Mouse (Mus musculus) forebrain, postnatal 0 days (tissue): ENCODE measurements at regions not wholly inside any gene's neighbourhood (a gene's known extent, or its start where the extent isn't known, plus 50 kb on each side); places are given as distances from the start of the nearest gene placed in this dataset.

ENCODE experiments used
- ATAC-seq: fragments of 200-750 bp; cut with Nextera tagmentation; 2 replicates; pipeline ENCODE4 v1.8.0; 2017; ENCODE audit warnings: mild to moderate bottlenecking, moderate library complexity
- DNase-seq: peaks from one replicate; pipeline ENCODE4 v3.0.0-alpha.2; 2015
- H3K27ac ChIP-seq: fragments of 300-500 bp; sonication (generic); 2 replicates; pipeline ENCODE4 v1.5.1; 2014; ENCODE audit warnings: low read depth, mild to moderate bottlenecking, antibody characterized with exemption, low read length, moderate library complexity, mixed read lengths
- H3K27me3 ChIP-seq: fragments of 300-500 bp; sonication (generic); 2 replicates; pipeline ENCODE4 v1.6.1; 2014; ENCODE audit warnings: mild to moderate bottlenecking, low read length, mixed read lengths; ENCODE audit not compliant: insufficient read depth
- H3K36me3 ChIP-seq: fragments of 300-500 bp; sonication (generic); 2 replicates; pipeline ENCODE4 v1.6.1; 2014; ENCODE audit warnings: mild to moderate bottlenecking, moderate library complexity; ENCODE audit not compliant: insufficient read depth
- H3K4me1 ChIP-seq: fragments of 300-500 bp; sonication (generic); 2 replicates; pipeline ENCODE4 v1.6.1; 2014; ENCODE audit warnings: antibody characterized with exemption; ENCODE audit not compliant: insufficient read depth
- H3K4me2 ChIP-seq: fragments of 300-500 bp; sonication (generic); 2 replicates; pipeline ENCODE4 v1.6.1; 2014; ENCODE audit warnings: low read depth, mild to moderate bottlenecking, moderate library complexity
- H3K4me3 ChIP-seq: fragments of 300-500 bp; sonication (generic); 2 replicates; pipeline ENCODE4 v1.5.1; 2014; ENCODE audit warnings: low read depth, low read length, mixed read lengths
- H3K9ac ChIP-seq: fragments of 300-500 bp; sonication (generic); 2 replicates; pipeline ENCODE4 v1.6.1; 2014; ENCODE audit warnings: mild to moderate bottlenecking
- H3K9me3 ChIP-seq: fragments of 300-500 bp; sonication (generic); 2 replicates; pipeline ENCODE4 v1.6.1; 2016; ENCODE audit warnings: low read length
- CTCF ChIP-seq: sonication (generic); IDR thresholded peaks from 2 replicates; pipeline ENCODE4 v1.5.1; 2016; ENCODE audit warnings: antibody characterized with exemption, control low read depth, low read depth
- WGBS: fragments of 180-500 bp; shearing (Covaris S2); extraction: QIAGEN DNeasy Blood & Tissue Kit; methylation state at CpG from one replicate; pipeline ENCODE4 v1.1.7; 2014; 5-methylcytosine and 5-hydroxymethylcytosine counted together

DNA sequence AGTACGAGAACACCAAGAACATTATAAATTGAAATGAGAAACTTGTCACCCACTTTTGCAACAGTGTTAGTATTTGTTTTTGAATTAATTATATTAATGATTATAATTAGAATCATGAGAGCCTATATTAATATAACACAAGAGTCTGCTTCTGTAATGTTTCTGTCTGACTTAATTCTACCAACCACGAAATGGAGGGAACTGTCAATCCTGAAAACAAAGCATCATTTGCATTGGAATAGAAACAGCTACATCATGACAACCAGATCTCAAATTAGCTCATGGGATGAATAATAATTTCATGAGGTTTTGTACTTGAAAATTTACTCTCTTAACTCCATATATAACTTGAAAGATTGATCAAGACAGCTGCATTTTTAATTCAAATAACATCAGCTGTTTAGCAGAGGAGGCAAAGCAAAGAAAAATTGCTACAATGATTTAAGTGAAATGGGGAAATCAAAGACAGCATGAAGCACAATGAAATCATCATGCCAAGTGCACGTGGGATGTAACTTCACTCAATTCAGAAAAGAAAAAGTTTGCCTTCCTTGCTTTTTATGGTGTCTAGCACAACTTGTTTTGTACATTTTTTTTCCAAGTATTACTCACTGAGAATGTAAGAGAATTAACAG, 150.1 kb upstream of the Tmprss15 start:
- no peak overlapping the region for H3K4me2 ChIP-seq
- H3K9ac ChIP-seq: no peak overlapping the region
- no peak overlapping the region; the same call in 1 of the 2 replicates for H3K27ac ChIP-seq
- H3K4me3 ChIP-seq: no peak overlapping the region
- H3K27me3 ChIP-seq: no peaks in the 10 kb centered on the region
- ATAC-seq: peak; percentile 60; the same call in 1 of the 2 replicates
- no peak for TF ChIP-seq CTCF
- no peaks in the 10 kb centered on the region for H3K9me3 ChIP-seq
- DNase-seq: peak; percentile 35
- no peaks in the 10 kb centered on the region for H3K4me1 ChIP-seq
- H3K36me3 ChIP-seq: no peaks in the 10 kb centered on the region
- WGBS: 28% methylated on average over 3 of the region's 3 CpGs

DNA sequence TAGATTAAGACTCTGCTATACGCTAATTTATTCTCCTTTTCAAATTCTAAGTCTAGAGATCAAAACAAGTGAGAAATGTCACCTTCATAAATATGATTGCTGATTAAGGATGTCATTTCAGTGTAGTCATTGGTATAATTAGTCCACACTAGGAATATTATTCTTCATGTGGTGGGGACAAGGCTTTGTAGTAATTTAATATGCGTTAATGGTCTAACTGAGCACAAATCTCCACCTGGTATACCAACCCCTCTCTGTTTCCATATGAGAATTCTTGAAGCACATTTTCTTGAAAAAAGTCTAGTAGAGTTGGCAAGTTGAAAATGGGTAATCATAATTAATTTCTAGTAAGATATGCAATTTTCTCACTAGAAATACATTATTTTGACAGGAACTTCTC, 149.3 kb upstream of the Tmprss15 start:
- H3K27me3 ChIP-seq: no peaks in the 10 kb centered on the region
- H3K9me3 ChIP-seq: no peaks in the 10 kb centered on the region
- no peaks in the 10 kb centered on the region for H3K4me1 ChIP-seq
- DNase-seq (no peak), ATAC-seq (no peak)
- no peak overlapping the region for H3K9ac ChIP-seq
- WGBS: 75% methylated on average over 2 of the region's 2 CpGs
- no peak overlapping the region for H3K4me3 ChIP-seq
- H3K4me2 ChIP-seq: no peak overlapping the region
- TF ChIP-seq CTCF: no peak
- no peak overlapping the region for H3K27ac ChIP-seq
- H3K36me3 ChIP-seq: no peaks in the 10 kb centered on the region

DNA sequence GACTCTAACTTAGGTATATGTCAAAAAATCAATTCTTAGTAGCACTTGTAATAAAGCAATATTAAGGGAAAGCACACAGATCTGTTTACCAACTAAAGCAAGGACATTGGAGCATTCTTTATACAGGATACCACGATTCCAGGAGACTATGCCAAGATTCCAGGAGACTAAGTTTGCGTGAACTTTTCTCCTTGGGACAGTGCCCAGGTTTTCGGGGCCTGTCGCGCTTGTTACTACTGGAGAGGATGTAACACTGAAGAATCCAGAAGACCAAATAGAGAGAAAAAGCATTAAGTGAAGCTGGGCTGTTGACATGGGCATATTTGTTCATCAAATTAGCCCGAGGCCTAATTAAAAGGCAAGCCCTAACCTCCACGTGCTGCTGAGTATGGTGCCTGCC, 100.3 kb upstream of the Tmprss15 start:
- no peaks in the 10 kb centered on the region for H3K4me1 ChIP-seq
- no peak overlapping the region for H3K27ac ChIP-seq
- H3K9ac ChIP-seq: no peak overlapping the region
- 68% methylated on average over 7 of the region's 7 CpGs for WGBS
- TF ChIP-seq CTCF: no peak
- no peaks in the 10 kb centered on the region for H3K9me3 ChIP-seq
- H3K27me3 ChIP-seq: no peaks in the 10 kb centered on the region
- no peak for DNase-seq
- H3K4me3 ChIP-seq: no peak overlapping the region
- H3K4me2 ChIP-seq: no peak overlapping the region
- no peak for ATAC-seq
- no peaks in the 10 kb centered on the region for H3K36me3 ChIP-seq

DNA sequence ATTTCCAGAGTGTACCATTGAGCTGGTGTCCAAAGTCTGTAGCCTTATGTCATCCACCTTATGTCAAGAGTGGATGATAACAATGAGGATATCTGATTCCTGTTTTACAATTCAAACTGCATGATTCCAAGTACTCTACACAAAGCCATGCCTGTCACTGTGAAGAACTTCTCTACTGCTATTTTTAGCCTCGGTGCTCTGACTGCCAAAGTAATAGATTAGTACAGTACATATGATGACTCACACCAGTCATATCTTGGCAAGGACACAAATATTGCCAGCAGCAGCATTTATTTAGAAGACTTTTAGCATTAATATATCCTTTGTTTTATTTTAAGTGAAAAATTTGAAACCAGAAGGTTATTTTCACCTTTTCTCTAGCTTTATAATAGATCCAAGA, 95.6 kb upstream of the Tmprss15 start:
- H3K27me3 ChIP-seq: no peaks in the 10 kb centered on the region
- no peak overlapping the region for H3K4me2 ChIP-seq
- 31% methylated on average over 1 of the region's 1 CpGs for WGBS
- H3K9me3 ChIP-seq: no peaks in the 10 kb centered on the region
- no peak for ATAC-seq
- no peak overlapping the region for H3K4me3 ChIP-seq
- no peak overlapping the region for H3K27ac ChIP-seq
- no peaks in the 10 kb centered on the region for H3K36me3 ChIP-seq
- TF ChIP-seq CTCF: no peak
- DNase-seq: no peak
- H3K4me1 ChIP-seq: no peaks in the 10 kb centered on the region
- H3K9ac ChIP-seq: no peak overlapping the region

DNA sequence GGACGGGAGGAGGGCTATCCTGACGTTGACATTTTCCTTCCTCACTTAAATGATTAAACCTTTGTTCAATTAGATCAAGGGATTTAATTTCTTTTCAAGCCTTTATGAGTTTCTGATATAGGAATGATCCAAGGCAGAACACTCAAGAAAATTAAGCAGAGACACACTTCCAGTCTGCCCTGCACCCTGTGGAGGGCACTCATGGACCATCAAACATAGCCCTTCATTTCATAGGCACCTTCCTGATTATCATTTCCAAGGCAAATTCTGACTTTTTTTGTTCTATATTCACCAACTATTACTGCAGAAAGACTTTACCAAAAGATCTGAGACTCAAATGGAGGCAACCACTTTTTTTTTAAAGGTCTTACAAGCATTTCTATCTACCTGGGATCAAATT, 91.6 kb upstream of the Tmprss15 start:
- H3K36me3 ChIP-seq: no peaks in the 10 kb centered on the region
- peak; percentile 55; the same call in 1 of the 2 replicates for ATAC-seq
- TF ChIP-seq CTCF: peak; percentile 58
- H3K4me2 ChIP-seq: no peak overlapping the region
- no peaks in the 10 kb centered on the region for H3K9me3 ChIP-seq
- WGBS: 77% methylated on average over 2 of the region's 2 CpGs
- no peaks in the 10 kb centered on the region for H3K27me3 ChIP-seq
- H3K9ac ChIP-seq: no peak overlapping the region
- no peaks in the 10 kb centered on the region for H3K4me1 ChIP-seq
- DNase-seq: peak; percentile 61
- no peak overlapping the region for H3K27ac ChIP-seq
- H3K4me3 ChIP-seq: no peak overlapping the region

DNA sequence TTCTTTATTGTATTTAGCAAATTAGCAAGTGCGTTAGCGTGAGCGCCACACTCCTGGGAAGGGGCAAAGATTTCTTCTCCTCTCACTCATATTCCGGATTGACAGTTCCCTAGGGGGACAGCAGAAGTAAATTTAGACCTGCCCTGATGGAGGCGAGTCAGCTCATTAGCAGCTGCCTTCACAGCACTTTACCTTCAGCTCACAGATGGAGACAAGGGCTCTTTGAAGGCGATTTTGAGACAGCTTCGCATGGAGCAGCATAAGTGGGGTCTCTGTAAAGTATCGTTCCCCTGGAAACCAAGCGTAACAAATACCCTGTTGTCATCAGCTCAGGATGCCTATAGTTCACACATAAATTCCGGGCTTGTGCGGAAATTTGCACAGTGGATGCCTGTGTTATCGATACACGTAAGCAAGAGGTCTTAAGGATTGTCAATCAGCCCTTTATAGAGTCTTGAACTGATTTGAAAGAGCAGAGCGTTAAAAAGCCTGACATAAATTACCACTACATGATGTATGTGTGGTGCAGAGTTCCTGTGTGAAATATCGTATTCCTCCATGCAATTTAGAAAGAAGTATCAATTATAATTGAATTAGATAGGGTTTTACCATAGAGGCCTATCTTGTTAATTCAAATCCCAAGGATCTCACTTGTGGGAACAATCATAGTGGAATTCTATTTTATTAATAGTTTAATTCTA, 86.6 kb upstream of the Tmprss15 start:
- H3K9ac ChIP-seq: 0 out of 2 replicates have a peak overlapping the region, but pooled peaks have one; percentile 2
- ATAC-seq (peak; percentile 81), DNase-seq (peak; percentile 66)
- no peaks in the 10 kb centered on the region for H3K27me3 ChIP-seq
- TF ChIP-seq CTCF: no peak
- WGBS: 8% methylated on average over 15 of the region's 15 CpGs
- no peaks in the 10 kb centered on the region for H3K9me3 ChIP-seq
- H3K4me3 ChIP-seq: peak overlapping the region; percentile 17; the same call in 1 of the 2 replicates
- H3K4me2 ChIP-seq: peak overlapping the region; percentile 45
- H3K4me1 ChIP-seq: no peaks in the 10 kb centered on the region
- no peak overlapping the region; the same call in 1 of the 2 replicates for H3K27ac ChIP-seq
- H3K36me3 ChIP-seq: no peaks in the 10 kb centered on the region

DNA sequence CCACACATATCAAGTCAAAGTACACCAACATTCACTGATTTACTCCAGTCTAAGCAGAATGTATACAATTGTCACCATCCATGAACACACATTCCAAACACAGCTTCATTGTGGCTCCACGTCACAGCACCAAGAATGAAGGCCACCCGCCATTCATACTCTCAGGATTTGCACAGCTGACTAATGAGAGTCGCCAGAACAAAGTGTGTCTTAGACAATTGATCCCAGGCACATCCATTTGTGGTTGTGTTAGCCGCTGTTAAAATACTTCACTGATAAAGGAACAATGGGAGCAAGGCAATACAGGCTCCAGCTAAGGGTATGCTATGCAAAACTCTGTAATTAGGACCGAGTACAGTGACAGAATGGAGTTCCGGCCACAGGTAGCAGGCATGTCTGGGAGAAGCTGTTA, 85.9 kb upstream of the Tmprss15 start:
- Histone ChIP-seq H3K9me3 (no peaks in the 10 kb centered on the region), H3K4me2 (peak overlapping the region; percentile 45), H3K36me3 (no peaks in the 10 kb centered on the region), H3K4me3 (0 out of 2 replicates have a peak overlapping the region, but pooled peaks have one; percentile 17), H3K27ac (no peak overlapping the region; the same call in 1 of the 2 replicates), H3K27me3 (no peaks in the 10 kb centered on the region), H3K4me1 (no peaks in the 10 kb centered on the region), H3K9ac (no peak overlapping the region)
- WGBS: 18% methylated on average over 6 of the region's 6 CpGs
- ATAC-seq (peak; percentile 55), DNase-seq (peak; percentile 39)
- TF ChIP-seq CTCF: no peak
